Mouse (Mus musculus): ENCODE measurements around the gene Brap.
"Not testable (repeated sequence)": the region's sequence is repeated elsewhere in the genome, so short reads cannot be mapped to it uniquely, and the experiment has no call there.

DNA sequence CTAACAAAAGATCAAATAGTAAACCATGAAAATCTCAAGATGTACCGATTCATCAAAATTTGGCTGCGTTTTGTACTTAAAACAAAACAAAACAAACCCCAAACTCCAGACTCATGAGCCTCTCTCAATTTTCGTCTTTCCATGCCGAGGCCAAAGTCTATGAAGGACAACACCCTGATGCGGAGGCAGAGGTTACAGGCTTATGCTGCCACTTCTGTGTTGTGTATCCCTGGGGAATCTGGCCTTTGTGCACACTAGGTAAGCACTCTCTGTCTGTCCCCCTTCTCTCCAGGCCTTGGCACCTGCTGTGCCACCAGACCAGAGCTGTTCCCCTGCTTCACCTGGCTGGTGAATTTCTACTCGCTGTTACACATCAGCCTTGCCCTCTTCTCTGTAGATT lies 2.7 kb upstream of the Brap start:
- not testable (repeated sequence) for TF ChIP-seq POLR2A, CTCF (IDR thresholded peaks at IDR 0.05; ENCODE audit: insufficient read depth, low read depth, low read length)
